Mouse (Mus musculus): ENCODE measurements around the gene Rnf17.

Rnf17 gene

GRCm38 (mm10) chr14:56402311-56403071 lies at the start of gene Rnf17:
Rnf17 (plus strand) TSS chr14:56402581.
- CTCF ChIA-PET: interaction anchor here in 1 of 4 experiments (0.7 kb wide), 1 partner anchor 27 kb away, joined by 3 read pairs; no protein-coding TSS in a partner anchor
- POLR2A ChIA-PET: interaction anchor here in 2 of 4 experiments (0.6 to 1.4 kb wide), 5 partner anchors 15 to 1112 kb away, joined by 3 to 5 read pairs (median 3); no protein-coding TSS in a partner anchor

- ChIA-PET CTCF (interaction anchor here in 1 of 4 experiments (0.6 kb wide), 1 partner anchor 255 kb away, joined by 3 read pairs; no protein-coding TSS in a partner anchor), POLR2A (no interaction called here)
Measured at GRCm38 (mm10) chr14:56354803-56355202, 47.6 kb upstream of the Rnf17 start.

GRCm38 (mm10) chr14:56355396-56355795 lies 47.0 kb upstream of the Rnf17 start:
- CTCF ChIA-PET: interaction anchor here in 1 of 4 experiments (0.6 kb wide), 1 partner anchor 256 kb away, joined by 3 read pairs; no protein-coding TSS in a partner anchor
- POLR2A ChIA-PET: no interaction called here

GRCm38 (mm10) chr14:56356196-56356595 lies 46.2 kb upstream of the Rnf17 start:
- ChIA-PET POLR2A (no interaction called here), CTCF (no interaction called here)

- ChIA-PET CTCF (no interaction called here), POLR2A (interaction anchor here in 1 of 4 experiments (0.6 kb wide), 1 partner anchor 33 kb away, joined by 6 read pairs; no protein-coding TSS in a partner anchor)
Measured at GRCm38 (mm10) chr14:56358422-56358821, 44.0 kb upstream of the Rnf17 start.

GRCm38 (mm10) chr14:56359131-56359530 lies 43.2 kb upstream of the Rnf17 start:
- ChIA-PET CTCF (interaction anchor here in 2 of 4 experiments (0.5 to 1.7 kb wide), 3 partner anchors 17 to 167 kb away, joined by 3 to 4 read pairs (median 3); no protein-coding TSS in a partner anchor), POLR2A (interaction anchor here in 1 of 4 experiments (0.6 to 1.1 kb wide), 3 partner anchors 32 to 868 kb away, joined by 3 to 6 read pairs (median 3); no protein-coding TSS in a partner anchor)

GRCm38 (mm10) chr14:56364711-56365237 lies 37.6 kb upstream of the Rnf17 start, which contains the start of gene Atp12a:
Atp12a (plus strand) TSS chr14:56365068.
- ChIA-PET CTCF (interaction anchor here (0.6 to 2.8 kb wide), 7 partner anchors 11 to 234 kb away, joined by 3 to 14 read pairs (median 6); no protein-coding TSS in a partner anchor), POLR2A (interaction anchor here in 2 of 4 experiments (1.0 to 1.7 kb wide), 4 partner anchors 11 to 23 kb away, joined by 3 to 6 read pairs (median 4); no protein-coding TSS in a partner anchor)

GRCm38 (mm10) chr14:56365292-56365691 lies 37.1 kb upstream of the Rnf17 start:
- ChIA-PET CTCF (interaction anchor here (1.1 to 2.8 kb wide), 4 partner anchors 10 to 13 kb away, joined by 4 to 14 read pairs (median 8); no protein-coding TSS in a partner anchor), POLR2A (interaction anchor here in 3 of 4 experiments (0.7 to 1.7 kb wide), 5 partner anchors 10 to 511 kb away, joined by 3 to 7 read pairs (median 4); no protein-coding TSS in a partner anchor)

GRCm38 (mm10) chr14:56366712-56367111 lies 35.7 kb upstream of the Rnf17 start:
- ChIA-PET POLR2A (interaction anchor here in 2 of 4 experiments (0.6 to 1.7 kb wide), 5 partner anchors 9 to 1707 kb away, joined by 3 to 5 read pairs (median 4); no protein-coding TSS in a partner anchor), CTCF (interaction anchor here (0.6 to 1.7 kb wide), 12 partner anchors 9 to 1061 kb away, joined by 3 to 21 read pairs (median 5); no protein-coding TSS in a partner anchor)

GRCm38 (mm10) chr14:56368834-56369233 lies 33.5 kb upstream of the Rnf17 start:
- POLR2A ChIA-PET: no interaction called here
- CTCF ChIA-PET: interaction anchor here in 2 of 4 experiments (1.2 to 1.8 kb wide), 2 partner anchors 17 to 165 kb away, joined by 3 to 4 read pairs; no protein-coding TSS in a partner anchor

- CTCF ChIA-PET: interaction anchor here (0.5 to 1.7 kb wide), 73 partner anchors 8 to 1242 kb away, joined by 3 to 22 read pairs (median 4); partner anchors contain the start of genes Atp12a (in 3 of the 4) and Gja3 (in 2 of the 4)
- POLR2A ChIA-PET: interaction anchor here in 2 of 4 experiments (0.5 to 1.2 kb wide), 7 partner anchors 10 to 681 kb away, joined by 3 to 5 read pairs (median 4); partner anchors contain the start of gene Atp12a (in 1 of the 2)
Measured at GRCm38 (mm10) chr14:56375731-56376130, 26.6 kb upstream of the Rnf17 start.

- POLR2A ChIA-PET: interaction anchor here in 2 of 4 experiments (0.6 kb wide), 2 partner anchors 260 to 1534 kb away, joined by 3 to 5 read pairs; no protein-coding TSS in a partner anchor
- CTCF ChIA-PET: interaction anchor here (0.6 to 1.8 kb wide), 8 partner anchors 12 to 415 kb away, joined by 3 to 6 read pairs (median 4); no protein-coding TSS in a partner anchor
Measured at GRCm38 (mm10) chr14:56377745-56378144, 24.6 kb upstream of the Rnf17 start.

- ChIA-PET CTCF (interaction anchor here in 1 of 4 experiments (0.9 kb wide), 1 partner anchor 65 kb away, joined by 3 read pairs; no protein-coding TSS in a partner anchor), POLR2A (interaction anchor here in 1 of 4 experiments (1.1 kb wide), 1 partner anchor 289 kb away, joined by 3 read pairs; the partner anchor contains the start of gene Mphosph8)
Measured at GRCm38 (mm10) chr14:56379336-56379735, 23.0 kb upstream of the Rnf17 start.

- ChIA-PET POLR2A (interaction anchor here in 1 of 4 experiments (0.6 kb wide), 1 partner anchor 442 kb away, joined by 5 read pairs; no protein-coding TSS in a partner anchor), CTCF (interaction anchor here in 1 of 4 experiments (0.6 kb wide), 1 partner anchor 501 kb away, joined by 5 read pairs; no protein-coding TSS in a partner anchor)
Measured at GRCm38 (mm10) chr14:56382366-56382765, 20.0 kb upstream of the Rnf17 start.

- ChIA-PET POLR2A (interaction anchor here in 1 of 4 experiments (0.6 kb wide), 1 partner anchor 10 kb away, joined by 3 read pairs; no protein-coding TSS in a partner anchor), CTCF (interaction anchor here (0.5 to 1.7 kb wide), 5 partner anchors 11 to 390 kb away, joined by 3 to 7 read pairs (median 5); no protein-coding TSS in a partner anchor)
Measured at GRCm38 (mm10) chr14:56390247-56390646, 12.1 kb upstream of the Rnf17 start.

- ChIA-PET POLR2A (no interaction called here), CTCF (no interaction called here)
Measured at GRCm38 (mm10) chr14:56393704-56394312, 8.6 kb upstream of the Rnf17 start.

GRCm38 (mm10) chr14:56398001-56398400 lies 4.4 kb upstream of the Rnf17 start:
- POLR2A ChIA-PET: interaction anchor here in 1 of 4 experiments (0.6 kb wide), 1 partner anchor 59 kb away, joined by 4 read pairs; no protein-coding TSS in a partner anchor
- CTCF ChIA-PET: interaction anchor here in 3 of 4 experiments (0.6 to 1.7 kb wide), 10 partner anchors 21 to 761 kb away, joined by 3 to 12 read pairs (median 4); no protein-coding TSS in a partner anchor

- ChIA-PET POLR2A (interaction anchor here in 1 of 4 experiments (0.6 to 1.4 kb wide), 2 partner anchors 15 to 21 kb away, joined by 3 to 5 read pairs; no protein-coding TSS in a partner anchor), CTCF (interaction anchor here in 1 of 4 experiments (0.7 kb wide), 1 partner anchor 27 kb away, joined by 3 read pairs; no protein-coding TSS in a partner anchor)
Measured at GRCm38 (mm10) chr14:56403072-56403375, 643 bp downstream of the Rnf17 start.

Data from embryonic stem cell, embryonic (primary cell).